Mouse (Mus musculus): Measurements from ENCODE around the gene Golga4. TPM values are rescaled to one million over a fixed set of nuclear protein-coding genes. Genes with fewer than 3 reads are reported as not detected.

Gene Golga4
- polyA plus RNA-seq, 1 experiment from 2014 or later = 30.6 TPM

GRCm38 (mm10) chr9:118495933-118496332 is 10.1 kb upstream of the Golga4 start:
- Histone ChIP-seq H3K36me3 (ENCODE audit: insufficient read depth, low read length) (no peaks in the 10 kb centered on the region), H3K4me1 (ENCODE audit: insufficient read depth, low read depth, low read length) (no peaks in the 10 kb centered on the region), H3K9ac (replicated peaks; ENCODE audit: low read depth) (no peak overlapping the region), H3K4me3 (ENCODE audit: low read depth, low read length) (no peak overlapping the region), H3K27me3 (replicated peaks; ENCODE audit: insufficient read depth, low read length) (no peaks in the 10 kb centered on the region), H3K27ac (ENCODE audit: low read length) (no peak overlapping the region), H3K9me3 (ENCODE audit: low read length) (no peaks in the 10 kb centered on the region), H3K4me2 (replicated peaks; ENCODE audit: low read depth, low read length) (no peak overlapping the region)
- DNase-seq (ENCODE audit: low spot score) (no peak), ATAC-seq (no peak)
- TF ChIP-seq EP300 (IDR thresholded peaks at IDR 0.05) (no peak), CTCF (IDR thresholded peaks at IDR 0.05) (no peak)
- 78% methylated on average over 3 of the region's 3 CpGs for WGBS

GRCm38 (mm10) chr9:118496952-118497351 is 9.1 kb upstream of the Golga4 start:
- DNase-seq (ENCODE audit: low spot score) (peak; percentile 37), ATAC-seq (peak; percentile 38; the same call in 1 of the 2 replicates)
- Histone ChIP-seq H3K27me3 (replicated peaks; ENCODE audit: insufficient read depth, low read length) (no peaks in the 10 kb centered on the region), H3K36me3 (ENCODE audit: insufficient read depth, low read length) (no peaks in the 10 kb centered on the region), H3K27ac (ENCODE audit: low read length) (no peak overlapping the region), H3K4me1 (ENCODE audit: insufficient read depth, low read depth, low read length) (no peaks in the 10 kb centered on the region), H3K9ac (replicated peaks; ENCODE audit: low read depth) (no peak overlapping the region), H3K9me3 (ENCODE audit: low read length) (no peaks in the 10 kb centered on the region), H3K4me2 (replicated peaks; ENCODE audit: low read depth, low read length) (no peak overlapping the region), H3K4me3 (ENCODE audit: low read depth, low read length) (no peak overlapping the region)
- no peak for TF ChIP-seq CTCF (IDR thresholded peaks at IDR 0.05)
- no peak for TF ChIP-seq EP300 (IDR thresholded peaks at IDR 0.05)
- WGBS = 58% methylated on average over 3 of the region's 3 CpGs

GRCm38 (mm10) chr9:118498061-118498460 is 8.0 kb upstream of the Golga4 start:
- Histone ChIP-seq H3K27ac (ENCODE audit: low read length) (no peak overlapping the region), H3K9me3 (ENCODE audit: low read length) (no peaks in the 10 kb centered on the region), H3K27me3 (replicated peaks; ENCODE audit: insufficient read depth, low read length) (no peaks in the 10 kb centered on the region), H3K4me2 (replicated peaks; ENCODE audit: low read depth, low read length) (no peak overlapping the region), H3K4me3 (ENCODE audit: low read depth, low read length) (no peak overlapping the region), H3K4me1 (ENCODE audit: insufficient read depth, low read depth, low read length) (no peaks in the 10 kb centered on the region), H3K9ac (replicated peaks; ENCODE audit: low read depth) (no peak overlapping the region), H3K36me3 (ENCODE audit: insufficient read depth, low read length) (no peaks in the 10 kb centered on the region)
- no peak for DNase-seq (ENCODE audit: low spot score)
- WGBS = 57% methylated on average over 7 of the region's 7 CpGs
- no peak for ATAC-seq
- no peak for TF ChIP-seq CTCF (IDR thresholded peaks at IDR 0.05)
- no peak for TF ChIP-seq EP300 (IDR thresholded peaks at IDR 0.05)

GRCm38 (mm10) chr9:118500963-118501362 is 5.1 kb upstream of the Golga4 start:
- H3K9ac ChIP-seq (replicated peaks; ENCODE audit: low read depth) = no peak overlapping the region
- H3K4me2 ChIP-seq (replicated peaks; ENCODE audit: low read depth, low read length) = no peak overlapping the region
- H3K27me3 ChIP-seq (replicated peaks; ENCODE audit: insufficient read depth, low read length) = no peaks in the 10 kb centered on the region
- no peak overlapping the region for H3K4me3 ChIP-seq (ENCODE audit: low read depth, low read length)
- H3K36me3 ChIP-seq (ENCODE audit: insufficient read depth, low read length) = no peaks in the 10 kb centered on the region
- no peaks in the 10 kb centered on the region for H3K9me3 ChIP-seq (ENCODE audit: low read length)
- TF ChIP-seq CTCF (IDR thresholded peaks at IDR 0.05) = no peak
- no peak for TF ChIP-seq EP300 (IDR thresholded peaks at IDR 0.05)
- DNase-seq (ENCODE audit: low spot score) (no peak), ATAC-seq (no peak)
- 72% methylated on average over 6 of the region's 6 CpGs for WGBS
- no peaks in the 10 kb centered on the region for H3K4me1 ChIP-seq (ENCODE audit: insufficient read depth, low read depth, low read length)
- no peak overlapping the region for H3K27ac ChIP-seq (ENCODE audit: low read length)

GRCm38 (mm10) chr9:118504656-118505055 is 1.4 kb upstream of the Golga4 start:
- DNase-seq (ENCODE audit: low spot score) (no peak), ATAC-seq (no peak)
- no peak for TF ChIP-seq EP300 (IDR thresholded peaks at IDR 0.05)
- TF ChIP-seq CTCF (IDR thresholded peaks at IDR 0.05) = no peak
- Histone ChIP-seq H3K4me2 (replicated peaks; ENCODE audit: low read depth, low read length) (no peak overlapping the region), H3K4me3 (ENCODE audit: low read depth, low read length) (no peak overlapping the region), H3K27me3 (replicated peaks; ENCODE audit: insufficient read depth, low read length) (no peaks in the 10 kb centered on the region), H3K9ac (replicated peaks; ENCODE audit: low read depth) (no peak overlapping the region), H3K36me3 (ENCODE audit: insufficient read depth, low read length) (no peaks in the 10 kb centered on the region), H3K27ac (ENCODE audit: low read length) (no peak overlapping the region), H3K4me1 (ENCODE audit: insufficient read depth, low read depth, low read length) (peaks cover 10% of the 10 kb centered on the region; the same call in 1 of the 2 replicates), H3K9me3 (ENCODE audit: low read length) (no peaks in the 10 kb centered on the region)
- 81% methylated on average over 3 of the region's 3 CpGs for WGBS

- Histone ChIP-seq H3K9ac (replicated peaks; ENCODE audit: low read depth) (peak overlapping the region; percentile 68), H3K27ac (ENCODE audit: low read length) (peak overlapping the region; percentile 66), H3K4me2 (replicated peaks; ENCODE audit: low read depth, low read length) (peak overlapping the region; percentile 93), H3K36me3 (ENCODE audit: insufficient read depth, low read length) (no peaks in the 10 kb centered on the region), H3K9me3 (ENCODE audit: low read length) (no peaks in the 10 kb centered on the region), H3K27me3 (replicated peaks; ENCODE audit: insufficient read depth, low read length) (no peaks in the 10 kb centered on the region), H3K4me3 (ENCODE audit: low read depth, low read length) (peak overlapping the region; percentile 90), H3K4me1 (ENCODE audit: insufficient read depth, low read depth, low read length) (peaks cover 10% of the 10 kb centered on the region; the same call in 1 of the 2 replicates)
- TF ChIP-seq CTCF (IDR thresholded peaks at IDR 0.05) (no peak), EP300 (IDR thresholded peaks at IDR 0.05) (no peak)
- under 1% methylated on average over 55 of the region's 57 CpGs for WGBS
- peak; percentile 56 for ATAC-seq
- DNase-seq (ENCODE audit: low spot score) = peak; percentile 35
These were observed 551 bp downstream of the Golga4 start for GRCm38 (mm10) chr9:118506404-118507231.

Data from lung, postnatal 0 days (tissue).